Mouse (Mus musculus): ENCODE results near the gene Iffo2.

Gene Iffo2

DNA sequence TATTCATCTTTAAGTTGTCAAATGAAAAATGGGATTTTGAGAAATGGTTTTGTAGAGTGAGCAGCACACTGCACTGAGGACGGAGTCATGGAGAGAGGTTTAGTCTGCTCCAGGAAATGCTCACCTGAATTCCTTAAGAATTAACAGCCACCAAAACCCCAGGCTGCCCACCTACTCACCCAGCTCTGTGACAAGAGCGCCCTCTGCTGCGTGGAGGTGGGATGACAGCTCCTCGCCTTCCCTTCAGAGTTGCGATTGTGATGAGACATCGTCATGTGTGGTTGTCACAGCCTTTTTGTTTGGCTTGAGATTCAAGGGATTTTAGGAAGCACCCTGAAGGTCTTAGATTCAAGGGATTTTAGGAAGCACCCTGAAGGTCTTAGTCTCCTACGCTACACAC is 106.0 kb downstream of the Iffo2 start:
- intact Hi-C loops (cut with DNase I), result loop anchor here (2.0 kb wide), 1 partner anchor 166 kb away; no protein-coding TSS in a partner anchor

DNA sequence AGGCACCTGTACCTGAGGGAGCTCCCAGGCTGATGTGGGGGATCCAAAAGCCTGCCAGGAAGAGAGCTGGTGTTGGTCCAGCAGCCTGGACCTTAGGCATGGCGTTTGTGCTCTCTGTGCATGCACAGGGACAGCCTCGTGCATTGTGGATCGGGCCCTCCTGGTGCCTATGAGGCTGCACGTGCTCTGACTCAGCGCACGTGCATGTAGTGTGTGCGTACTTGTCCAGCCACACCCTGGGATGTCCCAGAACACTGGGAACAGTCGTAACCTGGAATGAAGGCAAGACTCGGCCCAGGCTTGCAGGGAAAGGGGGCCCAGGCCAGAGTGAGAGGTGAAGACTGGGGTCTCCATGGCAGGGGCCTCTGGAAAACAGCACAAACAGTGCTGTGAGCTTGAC is 107.5 kb downstream of the Iffo2 start:
- intact Hi-C loops (cut with DNase I), result loop anchor here (2.0 kb wide), 1 partner anchor 167 kb away; no protein-coding TSS in a partner anchor

DNA sequence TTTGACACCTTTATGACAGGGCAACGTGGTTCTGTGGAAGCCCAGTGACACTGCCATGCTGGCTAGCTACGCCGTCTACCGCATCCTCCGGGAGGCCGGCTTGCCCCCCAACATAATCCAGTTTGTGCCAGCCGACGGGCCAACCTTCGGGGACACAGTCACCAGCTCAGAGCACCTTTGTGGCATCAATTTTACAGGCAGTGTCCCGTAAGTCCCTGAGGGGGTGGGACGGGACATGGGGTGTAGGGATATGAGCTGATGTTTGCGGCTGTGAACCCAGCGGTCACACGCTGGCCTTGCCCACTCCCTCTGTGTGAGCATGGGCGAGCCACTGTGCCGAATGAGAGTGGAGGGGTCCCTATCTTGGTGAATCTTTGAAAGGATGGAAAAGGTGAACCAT is 108.0 kb downstream of the Iffo2 start:
- intact Hi-C loops (cut with DNase I), result no loop called here

DNA sequence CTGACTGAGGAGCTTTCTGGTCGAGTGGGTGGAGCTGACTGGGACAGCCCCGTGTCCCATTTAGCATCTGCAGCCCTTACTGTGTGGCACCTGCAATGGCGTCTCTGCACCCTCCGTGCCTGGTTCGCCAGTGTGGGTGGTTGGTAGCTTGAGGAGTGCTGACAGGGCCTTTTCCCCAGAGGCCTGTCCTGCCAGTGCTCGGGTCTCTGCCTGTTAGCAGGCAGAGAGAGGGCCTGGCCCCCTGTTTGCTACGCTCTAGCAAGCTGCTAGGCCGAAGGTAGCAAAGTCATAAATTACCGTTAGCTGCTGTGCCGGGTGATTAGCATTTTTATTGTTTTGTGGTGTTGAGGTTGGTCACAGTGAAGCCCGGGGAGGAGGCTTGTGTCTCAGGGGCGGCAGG is 109.5 kb downstream of the Iffo2 start:
- intact Hi-C loops (cut with DNase I), result no loop called here

DNA sequence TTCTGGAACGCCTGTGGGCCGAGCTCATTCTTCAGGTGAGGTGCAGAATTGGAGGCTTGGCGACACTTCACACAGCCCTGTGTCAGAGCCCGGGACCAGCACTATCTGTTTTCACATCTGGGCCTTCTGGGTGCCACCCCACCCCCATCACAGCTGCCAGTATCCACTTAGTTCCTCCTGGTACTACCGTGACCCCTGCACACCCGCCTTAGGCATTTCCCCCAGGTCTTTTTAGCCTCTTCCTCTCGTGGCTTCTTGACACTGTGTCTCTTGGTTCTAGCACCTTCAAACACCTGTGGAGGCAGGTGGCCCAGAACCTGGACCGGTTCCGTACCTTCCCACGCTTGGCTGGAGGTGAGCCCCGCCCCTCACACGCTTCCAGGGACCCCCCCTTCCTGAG is 110.0 kb downstream of the Iffo2 start:
- intact Hi-C loops (cut with DNase I), result no loop called here

DNA sequence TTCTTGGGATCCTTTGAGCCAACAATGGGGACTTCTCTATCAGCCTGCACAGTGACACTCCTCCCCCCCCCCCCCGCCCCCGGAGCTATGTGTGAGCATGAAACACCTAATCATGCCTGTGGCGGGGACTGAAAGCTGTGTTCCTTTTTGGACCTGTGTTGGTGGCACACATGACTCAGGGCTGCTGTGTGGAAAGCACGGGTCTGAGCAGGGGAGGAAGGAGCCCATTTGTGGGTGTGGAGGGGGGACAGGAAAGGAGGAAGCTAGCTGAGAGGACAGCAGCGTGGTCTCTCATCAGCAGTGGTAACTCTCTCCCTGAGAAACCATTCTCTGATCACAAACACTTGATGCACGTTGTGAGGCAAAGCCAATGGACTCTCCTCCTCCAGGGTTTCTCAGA is 110.4 kb downstream of the Iffo2 start:
- intact Hi-C loops (cut with DNase I), result no loop called here

DNA sequence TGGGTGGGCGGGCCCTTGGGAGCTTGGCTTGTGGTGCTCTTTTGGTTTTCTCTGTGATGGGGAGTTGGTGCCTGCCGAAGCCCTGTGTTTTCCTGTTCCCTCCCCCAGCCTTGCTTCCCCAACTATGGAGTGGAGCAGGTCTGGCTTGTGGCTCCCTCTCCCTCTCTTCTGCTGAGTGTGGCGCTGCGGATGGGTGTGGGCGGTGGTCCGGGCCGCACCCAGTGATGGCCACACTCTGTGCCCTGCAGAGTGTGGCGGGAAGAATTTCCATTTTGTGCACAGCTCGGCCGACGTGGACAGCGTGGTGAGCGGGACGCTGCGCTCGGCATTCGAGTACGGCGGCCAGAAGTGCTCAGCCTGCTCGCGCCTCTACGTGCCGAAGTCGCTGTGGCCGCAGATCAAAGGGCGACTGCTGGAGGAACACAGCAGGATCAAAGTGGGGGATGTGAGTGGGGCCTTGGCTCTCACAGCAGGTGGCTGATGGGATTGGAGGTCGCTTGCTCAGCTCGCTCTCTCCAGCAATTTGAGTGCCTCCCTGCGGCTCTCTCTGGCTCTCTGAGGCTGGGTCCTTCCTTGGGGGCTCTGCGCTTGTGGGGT is 111.6 kb downstream of the Iffo2 start:
- intact Hi-C loops (cut with DNase I), result no loop called here

DNA sequence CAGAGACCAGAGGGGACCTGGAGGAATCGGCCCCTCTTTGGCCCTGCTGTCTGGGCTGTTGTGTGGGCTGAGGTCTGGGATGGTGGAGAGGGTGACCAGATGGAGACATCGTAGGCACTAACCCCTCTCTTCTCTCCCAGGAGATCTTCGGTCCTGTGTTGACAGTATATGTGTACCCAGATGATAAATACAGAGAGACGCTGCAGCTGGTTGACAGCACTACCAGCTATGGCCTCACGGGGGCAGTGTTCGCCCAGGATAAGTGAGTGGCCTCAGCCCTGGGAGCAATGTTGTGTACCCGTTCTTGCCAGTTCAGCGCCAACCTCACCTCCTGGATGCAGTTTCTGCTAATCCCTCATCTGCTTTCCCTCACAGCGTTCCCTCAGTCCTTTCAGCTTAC is 113.6 kb downstream of the Iffo2 start:
- intact Hi-C loops (cut with DNase I), result loop anchor here (1.0 kb wide), 2 partner anchors 26 to 214 kb away; no protein-coding TSS in a partner anchor

DNA sequence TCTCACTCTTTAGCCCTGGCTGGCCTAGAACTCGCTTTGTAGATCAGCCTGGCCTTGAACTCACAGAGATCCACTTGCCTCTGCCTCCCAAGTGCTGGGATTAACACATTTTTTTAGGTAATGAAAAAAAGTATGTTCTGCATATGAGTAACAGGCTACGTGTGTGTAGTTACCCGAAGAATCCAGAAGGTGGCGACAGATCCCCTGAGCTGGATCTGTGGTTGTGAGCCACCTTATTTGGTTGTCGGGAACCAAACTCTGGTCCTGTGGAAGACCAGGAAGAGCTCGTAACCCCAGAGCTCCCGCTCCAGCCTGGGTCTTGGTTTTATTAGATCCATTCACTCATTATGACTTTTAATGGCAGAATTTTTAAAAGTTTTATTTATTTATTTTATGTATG is 116.6 kb downstream of the Iffo2 start:
- intact Hi-C loops (cut with DNase I), result no loop called here

DNA sequence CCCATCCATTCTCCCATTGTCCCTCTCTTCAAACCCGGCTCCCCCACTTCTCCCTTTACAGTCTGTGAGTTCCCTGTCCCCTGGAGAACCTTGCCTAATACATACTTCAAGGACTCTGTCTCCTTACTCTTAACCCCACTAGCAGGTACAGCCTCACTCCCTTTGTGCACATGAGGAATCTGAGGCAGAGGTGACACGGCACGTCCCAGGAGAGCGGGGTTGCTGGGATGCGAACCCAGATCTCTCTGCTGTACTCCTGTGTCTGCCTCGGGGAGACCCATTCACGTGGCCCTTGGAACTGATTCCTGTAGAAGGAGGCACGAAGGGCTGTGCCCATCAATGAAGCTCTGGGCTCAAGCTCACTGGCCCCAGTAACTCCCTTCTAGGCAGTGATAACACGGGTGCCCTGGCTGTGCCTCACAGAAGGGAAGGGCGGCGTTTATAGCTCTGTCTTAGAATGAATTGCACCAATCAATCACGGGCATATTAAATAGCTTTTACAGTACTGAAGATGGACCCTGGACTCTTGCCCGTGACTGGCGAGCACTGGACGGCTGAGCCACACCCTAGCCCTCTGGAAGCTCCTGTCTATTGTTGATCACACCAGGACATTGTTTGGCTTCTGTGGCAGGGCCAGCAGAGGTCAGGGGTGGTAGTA is 119.9 kb downstream of the Iffo2 start:
- intact Hi-C loops (cut with DNase I), result no loop called here

DNA sequence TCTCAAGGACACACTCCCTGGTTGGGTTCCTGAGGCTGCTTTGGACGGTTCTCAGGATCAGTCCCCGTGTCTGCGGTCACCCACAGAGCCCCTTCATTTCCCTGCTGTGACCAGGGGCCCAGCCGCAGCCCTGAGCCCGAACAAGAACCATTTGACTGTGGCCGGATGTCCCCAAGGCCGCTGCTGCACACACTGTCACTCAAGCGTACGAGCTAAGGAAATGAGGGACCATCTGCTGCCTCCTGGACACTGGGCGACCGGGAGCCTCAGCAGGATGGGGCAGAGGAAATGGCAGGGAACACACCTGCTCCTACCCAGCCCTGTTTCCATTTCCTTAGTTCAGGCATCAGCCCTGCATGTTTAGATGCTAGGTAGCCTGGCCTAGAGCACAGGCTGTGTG is 120.6 kb downstream of the Iffo2 start:
- intact Hi-C loops (cut with DNase I), result no loop called here

DNA sequence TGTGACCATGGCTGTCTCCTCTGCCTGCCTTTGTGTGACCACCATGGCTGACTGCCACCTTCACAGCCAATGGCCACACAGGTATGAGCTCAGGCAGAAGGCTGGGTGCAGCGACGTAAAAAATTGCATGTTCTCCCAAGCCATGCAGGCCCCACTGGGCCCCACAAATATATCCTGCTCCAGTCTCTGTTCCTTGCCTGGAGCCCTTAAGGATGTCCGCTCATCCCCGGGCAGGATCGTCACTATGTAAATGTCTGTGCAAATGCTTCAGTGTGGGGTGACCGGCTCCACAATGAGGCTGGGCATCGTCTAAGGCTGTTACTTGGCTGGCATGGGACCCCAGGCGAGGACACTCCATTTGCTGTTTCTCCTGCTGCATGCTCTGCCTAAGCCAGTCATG is 122.9 kb downstream of the Iffo2 start, which contains the start of gene Tas1r2:
Tas1r2 (plus strand) TSS at position 301 of the 400 bp plus-strand sequence.
- intact Hi-C loops (cut with DNase I), result no loop called here

DNA sequence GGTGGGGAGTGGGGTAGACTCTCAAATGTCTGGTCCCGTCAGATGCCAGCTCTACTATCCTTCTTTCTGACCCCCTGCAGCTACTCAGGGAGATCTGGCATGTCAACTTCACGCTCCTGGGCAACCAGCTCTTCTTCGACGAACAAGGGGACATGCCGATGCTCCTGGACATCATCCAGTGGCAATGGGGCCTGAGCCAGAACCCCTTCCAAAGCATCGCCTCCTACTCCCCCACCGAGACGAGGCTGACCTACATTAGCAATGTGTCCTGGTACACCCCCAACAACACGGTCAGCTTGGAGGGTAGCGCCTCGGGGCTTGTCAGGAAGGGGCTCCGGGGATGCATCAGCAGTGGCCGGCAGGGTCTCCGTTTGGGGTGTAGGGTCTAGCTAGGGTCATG is 131.5 kb downstream of the Iffo2 start:
- intact Hi-C loops (cut with DNase I), result no loop called here

DNA sequence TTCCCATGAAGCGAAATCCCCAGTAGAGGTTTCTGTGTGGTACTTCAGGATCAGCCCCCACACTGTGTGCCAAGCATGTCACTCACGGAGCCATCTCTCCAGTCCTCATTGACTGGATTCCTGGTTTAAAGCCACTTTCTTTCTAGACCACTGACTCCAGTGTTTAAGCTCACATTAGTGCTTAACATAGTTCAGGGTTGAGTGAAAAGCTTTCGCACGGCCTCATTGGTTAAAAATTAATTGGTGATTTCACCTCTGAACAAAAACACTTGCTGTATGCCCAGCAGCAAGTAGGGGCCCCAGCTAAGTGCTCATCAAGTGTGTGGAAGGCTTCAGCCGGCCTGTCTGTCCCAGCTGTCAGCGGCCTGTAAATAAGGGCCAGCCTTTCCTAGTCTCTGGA is 137.3 kb downstream of the Iffo2 start:
- intact Hi-C loops (cut with DNase I), result no loop called here

DNA sequence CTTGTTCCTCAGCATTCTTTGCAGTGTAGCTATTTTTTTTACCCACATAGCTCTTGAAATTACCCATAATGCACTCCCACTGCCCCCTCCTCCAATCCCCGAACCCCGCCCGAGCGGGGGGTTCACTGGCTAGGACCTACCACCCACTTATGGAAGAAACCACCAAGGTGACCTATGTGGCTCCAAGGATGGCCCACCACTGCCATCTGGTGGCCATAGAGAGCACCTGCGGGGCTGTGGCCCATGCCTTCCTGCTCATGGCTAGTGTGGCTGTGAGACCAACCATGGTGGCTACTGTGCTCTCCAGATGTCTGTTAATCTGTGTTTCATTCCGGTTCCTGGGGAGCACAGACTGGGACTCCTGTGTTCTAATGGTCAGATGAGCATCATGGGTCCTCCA is 139.5 kb downstream of the Iffo2 start:
- intact Hi-C loops (cut with DNase I), result loop anchor here (1.0 kb wide), 1 partner anchor 26 kb away; no protein-coding TSS in a partner anchor

Small RNA genes within 50 kb of the gene (microRNA-seq; reads per million reads assigned to microRNA genes)
- gene Gm25571 (0 reads per million in 2 experiments), gene Mir7020 (0.11 to 0.12 reads per million in 2 experiments)

All from adrenal gland (tissue).